8 mouse cellular contexts compared by ENCODE assay signal in genomic region chr7:68302586-68303433, GRCm38 (mm10). TPM values are rescaled to one million over a fixed set of nuclear protein-coding genes. Genes with fewer than 3 reads are reported as not detected.
A peak's percentile ranks its signal among the peaks of the same experiment; 100 is the strongest.
DNase-seq lines count a peak whose midpoint lies in the region; ATAC-seq and TF ChIP-seq lines count a peak whose summit lies in the region.

No protein-coding gene starts in this region.

- H3K36me3 ChIP-seq in embryonic facial prominence, embryonic 15.5 days: no peaks in the 10 kb centered on the region
- H3K36me3 ChIP-seq in heart, embryonic 10.5 days: no peaks in the 10 kb centered on the region
- no peaks in the 10 kb centered on the region for H3K36me3 ChIP-seq in kidney, embryonic 14.5 days (ENCODE audit: control insufficient read depth, insufficient read depth, low read length)

- no peak for TF ChIP-seq POLR2A in bone marrow macrophage, adult 2 months (IDR thresholded peaks at IDR 0.05; ENCODE audit: borderline replicate concordance, low read depth, low read length)

- H3K4me3 ChIP-seq in bone marrow macrophage, adult 2 months (ENCODE audit: insufficient read depth, low read length): peak overlapping the region; percentile 52
- H3K4me3 ChIP-seq in embryonic facial prominence, embryonic 15.5 days (replicated peaks): peak overlapping the region; percentile 33
- peak overlapping the region; percentile 32; the same call in 1 of the 2 replicates for H3K4me3 ChIP-seq in heart, embryonic 10.5 days
- peak overlapping the region; percentile 3; the same call in 1 of the 2 replicates for H3K4me3 ChIP-seq in kidney, embryonic 14.5 days (ENCODE audit: low read length)

- peak; percentile 68; the same call in 1 of the 2 replicates for ATAC-seq in embryonic facial prominence, embryonic 15.5 days (ENCODE audit: insufficient number of reproducible peaks, low FRiP score, low TSS enrichment, low read depth)
- ATAC-seq in kidney, embryonic 14.5 days (ENCODE audit: low FRiP score, low TSS enrichment): peak; percentile 77; the same call in 1 of the 2 replicates
- ATAC-seq in monocyte, adult 5-6 weeks (replicated peaks; ENCODE audit: insufficient number of reproducible peaks, low FRiP score, low TSS enrichment, poor library complexity, severe bottlenecking): peak; percentile 80

- TF ChIP-seq CTCF in bone marrow macrophage, adult 2 months (IDR thresholded peaks at IDR 0.05; ENCODE audit: low read depth, low read length): peak; percentile 94

- H3K9ac ChIP-seq in embryonic facial prominence, embryonic 15.5 days: no peak overlapping the region
- H3K9ac ChIP-seq in kidney, embryonic 14.5 days (ENCODE audit: low read depth, low read length): no peak overlapping the region

- no peak overlapping the region for H3K27ac ChIP-seq in bone marrow macrophage, adult 2 months (ENCODE audit: insufficient read depth, low read depth, low read length)
- no peak overlapping the region for H3K27ac ChIP-seq in embryonic facial prominence, embryonic 15.5 days (replicated peaks)
- H3K27ac ChIP-seq in heart, embryonic 10.5 days: no peak overlapping the region
- no peak overlapping the region for H3K27ac ChIP-seq in kidney, embryonic 14.5 days (ENCODE audit: low read depth, low read length)

- H3K4me2 ChIP-seq in embryonic facial prominence, embryonic 15.5 days (replicated peaks): peak overlapping the region; percentile 51
- peak overlapping the region; percentile 30; the same call in 1 of the 2 replicates for H3K4me2 ChIP-seq in kidney, embryonic 14.5 days (replicated peaks; ENCODE audit: low read depth, low read length)

- DNase-seq in A20 (ENCODE audit: low read depth, low spot score): peak; percentile 90
- peak; percentile 86 for DNase-seq in heart, embryonic 10.5 days (ENCODE audit: low spot score)
- DNase-seq in liver: peak; percentile 60
- DNase-seq in spleen, postnatal 4 days (ENCODE audit: low spot score in 2 of 2): peak; percentile 49 to 86

- H3K9me3 ChIP-seq in embryonic facial prominence, embryonic 15.5 days (replicated peaks): no peaks in the 10 kb centered on the region
- H3K9me3 ChIP-seq in heart, embryonic 10.5 days: no peaks in the 10 kb centered on the region
- H3K9me3 ChIP-seq in kidney, embryonic 14.5 days (ENCODE audit: control insufficient read depth, low read length): no peaks in the 10 kb centered on the region

- 17% methylated on average over 18 of the region's 18 CpGs for WGBS in embryonic facial prominence, embryonic 15.5 days
- WGBS in heart, embryonic 10.5 days: 30% methylated on average over 18 of the region's 18 CpGs
- WGBS in kidney, embryonic 14.5 days: 32% methylated on average over 18 of the region's 18 CpGs

- no peaks in the 10 kb centered on the region for H3K4me1 ChIP-seq in bone marrow macrophage, adult 2 months (ENCODE audit: control insufficient read depth, insufficient read depth, low read length)
- peaks cover 25% of the 10 kb centered on the region for H3K4me1 ChIP-seq in embryonic facial prominence, embryonic 15.5 days
- H3K4me1 ChIP-seq in heart, embryonic 10.5 days: 0 out of 2 replicates have a peak, but pooled peaks cover 7% of the 10 kb centered on the region
- H3K4me1 ChIP-seq in kidney, embryonic 14.5 days (ENCODE audit: control insufficient read depth, insufficient read depth, low read length): 0 out of 2 replicates have a peak, but pooled peaks cover 7% of the 10 kb centered on the region

- H3K27me3 ChIP-seq in embryonic facial prominence, embryonic 15.5 days: no peaks in the 10 kb centered on the region
- no peaks in the 10 kb centered on the region for H3K27me3 ChIP-seq in heart, embryonic 10.5 days (ENCODE audit: insufficient read depth, poor library complexity, severe bottlenecking)
- H3K27me3 ChIP-seq in kidney, embryonic 14.5 days (ENCODE audit: control insufficient read depth, insufficient read depth, low read length): no peaks in the 10 kb centered on the region

RNA-seq across cellular contexts. Expression of gene Fam169b, which starts 29.2 kb away (rescaled TPM):
- not detected in 2 replicates for polyA plus RNA-seq in bone marrow macrophage, adult 2 months (2012; ENCODE audit: insufficient read depth, insufficient read length, missing spikeins)
- polyA plus RNA-seq in embryonic facial prominence, embryonic 15.5 days (2015; fragmentation: Nextera tagmentation; extraction: Ambion mirVana): 3.7 and 3.8 TPM in 2 replicates
- polyA plus RNA-seq in heart, embryonic 10.5 days (2016; fragmentation: Nextera tagmentation; extraction: Ambion mirVana): 0.19 and 0.28 TPM in 2 replicates
- 1.0 and 1.2 TPM in 2 replicates for polyA plus RNA-seq in kidney, embryonic 14.5 days (2014; fragmentation: Nextera tagmentation; extraction: Ambion mirVana)
- total RNA-seq in monocyte, adult 5-6 weeks (2017): 3.0 to 6.0 TPM (median 4.6 TPM) in 3 replicates

RNA-seq across cellular contexts. Expression of gene Pgpep1l, which starts 38.8 kb away (rescaled TPM):
- not detected in 2 replicates for polyA plus RNA-seq in bone marrow macrophage, adult 2 months (2012; ENCODE audit: insufficient read depth, insufficient read length, missing spikeins)
- polyA plus RNA-seq in embryonic facial prominence, embryonic 15.5 days (2015; fragmentation: Nextera tagmentation; extraction: Ambion mirVana): not detected in 2 replicates
- polyA plus RNA-seq in heart, embryonic 10.5 days (2016; fragmentation: Nextera tagmentation; extraction: Ambion mirVana): not detected in 2 replicates
- not detected in 2 replicates for polyA plus RNA-seq in kidney, embryonic 14.5 days (2014; fragmentation: Nextera tagmentation; extraction: Ambion mirVana)
- 0.87 TPM in 1 of 3 replicates, not detected in the others for total RNA-seq in monocyte, adult 5-6 weeks (2017)
